In genomic region chr1:91066061-91066460, GRCm38 (mm10) we compare ENCODE assay signal across 25 mouse cellular contexts.
A peak's percentile ranks its signal among the peaks of the same experiment; 100 is the strongest.
DNase-seq lines count a peak whose midpoint lies in the region; ATAC-seq and TF ChIP-seq lines count a peak whose summit lies in the region.
"Had no signal": no experiment of that assay in that cellular context is flagged by ENCODE, and none has a peak within 500 bp of the region (broad histone marks: within the 10 kb centered on the region; RNA-seq: fewer than 3 reads in every experiment).

No protein-coding gene starts in this region.

- peak overlapping the region; percentile 58; the same call in 1 of the 2 replicates for H3K9ac ChIP-seq in heart, embryonic 13.5 days
- 0 out of 2 replicates have a peak overlapping the region, but pooled peaks have one; percentile 4 for H3K9ac ChIP-seq in intestine, postnatal 0 days (ENCODE audit: low read depth, low read length)
- H3K9ac ChIP-seq in stomach, embryonic 16.5 days (ENCODE audit: low read length): no peak overlapping the region
- H3K9ac ChIP-seq: embryonic facial prominence, embryonic 13.5 days; forebrain, embryonic 12.5 days; hindbrain, embryonic 12.5 days; kidney, embryonic 15.5 days; limb, embryonic 12.5 days; midbrain, embryonic 12.5 days had no signal

- no peak for TF ChIP-seq CTCF in left cerebral cortex, adult 2 months (IDR thresholded peaks at IDR 0.05)
- TF ChIP-seq CTCF in intestine, postnatal 0 days (IDR thresholded peaks at IDR 0.05; ENCODE audit: low read depth): no peak

- no peak for DNase-seq in heart, adult 11 months
- no peak for DNase-seq in left cerebral cortex, adult 2 months (ENCODE audit: extremely low spot score in 1 of 2, low spot score in 2 of 2)
- no peak for DNase-seq in left cerebral cortex, postnatal 10 days (ENCODE audit: extremely low spot score in 1 of 2, low spot score in 2 of 2)
- no peak for DNase-seq in ovary, adult 18-20 months (ENCODE audit: low spot score)
- DNase-seq: adrenal gland, postnatal 10 days; cerebellum, adult 2 months; cerebellum, postnatal 36 days; embryo, embryonic 11 days; lung, adult 2 months; lung, postnatal 14 days; right cerebral cortex, postnatal 14 days; spleen, adult 18-20 months; thymus, postnatal 25 days had no signal

- H3K27ac ChIP-seq in heart, embryonic 13.5 days (replicated peaks): peak overlapping the region; percentile 77
- peak overlapping the region; percentile 85; the same call in 1 of the 2 replicates for H3K27ac ChIP-seq in left cerebral cortex, adult 2 months
- H3K27ac ChIP-seq in intestine, postnatal 0 days (ENCODE audit: low read depth, low read length): peak overlapping the region; percentile 84
- peak overlapping the region; percentile 19; the same call in 1 of the 2 replicates for H3K27ac ChIP-seq in stomach, embryonic 16.5 days (ENCODE audit: low read length)
- H3K27ac ChIP-seq: embryonic facial prominence, embryonic 13.5 days; forebrain, embryonic 12.5 days; hindbrain, embryonic 12.5 days; kidney, embryonic 15.5 days; limb, embryonic 12.5 days; midbrain, embryonic 12.5 days had no signal

- intact Hi-C loops in left cerebral cortex, adult 2 months (cut with DNase I): no loop called here
- intact Hi-C loops in left cerebral cortex, postnatal 10 days (cut with DNase I): no loop called here

- no peaks in the 10 kb centered on the region for H3K27me3 ChIP-seq in heart, embryonic 13.5 days (replicated peaks)
- H3K27me3 ChIP-seq in intestine, postnatal 0 days (replicated peaks; ENCODE audit: control insufficient read depth, insufficient read depth, low read length): no peaks in the 10 kb centered on the region
- no peaks in the 10 kb centered on the region for H3K27me3 ChIP-seq in stomach, embryonic 16.5 days (ENCODE audit: control insufficient read depth, insufficient read depth, low read length)
- H3K27me3 ChIP-seq: embryonic facial prominence, embryonic 13.5 days; forebrain, embryonic 12.5 days; hindbrain, embryonic 12.5 days; kidney, embryonic 15.5 days; limb, embryonic 12.5 days; midbrain, embryonic 12.5 days had no signal

- H3K9me3 ChIP-seq in heart, embryonic 13.5 days: no peaks in the 10 kb centered on the region
- H3K9me3 ChIP-seq in intestine, postnatal 0 days (ENCODE audit: control insufficient read depth): no peaks in the 10 kb centered on the region
- no peaks in the 10 kb centered on the region for H3K9me3 ChIP-seq in stomach, embryonic 16.5 days (replicated peaks; ENCODE audit: control insufficient read depth, low read length)
- H3K9me3 ChIP-seq: embryonic facial prominence, embryonic 13.5 days; forebrain, embryonic 12.5 days; hindbrain, embryonic 12.5 days; kidney, embryonic 15.5 days; limb, embryonic 12.5 days; midbrain, embryonic 12.5 days had no signal

- ATAC-seq in heart, embryonic 13.5 days (ENCODE audit: extremely low read depth, insufficient number of reproducible peaks, low FRiP score, low TSS enrichment): no peak
- ATAC-seq in intestine, postnatal 0 days: no peak
- no peak for ATAC-seq in stomach, embryonic 16.5 days (ENCODE audit: insufficient read depth, low FRiP score)
- no peak for ATAC-seq in monocyte, adult 5-6 weeks (replicated peaks; ENCODE audit: insufficient number of reproducible peaks, low FRiP score, low TSS enrichment, poor library complexity, severe bottlenecking)

- peaks cover 30% of the 10 kb centered on the region; the same call in 1 of the 2 replicates for H3K36me3 ChIP-seq in heart, embryonic 13.5 days
- H3K36me3 ChIP-seq in intestine, postnatal 0 days (ENCODE audit: control insufficient read depth, insufficient read depth): peaks cover 6% of the 10 kb centered on the region; the same call in 1 of the 2 replicates
- no peaks in the 10 kb centered on the region; the same call in 1 of the 2 replicates for H3K36me3 ChIP-seq in stomach, embryonic 16.5 days (ENCODE audit: control insufficient read depth, insufficient read depth, low read length)
- H3K36me3 ChIP-seq: embryonic facial prominence, embryonic 13.5 days; forebrain, embryonic 12.5 days; hindbrain, embryonic 12.5 days; limb, embryonic 12.5 days; midbrain, embryonic 12.5 days had no signal

- peaks cover 98% of the 10 kb centered on the region for H3K4me1 ChIP-seq in heart, embryonic 13.5 days
- peaks cover 49% of the 10 kb centered on the region for H3K4me1 ChIP-seq in intestine, postnatal 0 days (replicated peaks; ENCODE audit: control insufficient read depth, insufficient read depth, low read length)
- H3K4me1 ChIP-seq in stomach, embryonic 16.5 days (ENCODE audit: control insufficient read depth, insufficient read depth, low read length): peaks cover 50% of the 10 kb centered on the region

- H3K4me3 ChIP-seq in heart, embryonic 13.5 days: no peak overlapping the region
- H3K4me3 ChIP-seq in left cerebral cortex, adult 2 months: no peak overlapping the region
- H3K4me3 ChIP-seq in intestine, postnatal 0 days (ENCODE audit: low read depth, low read length): no peak overlapping the region
- no peak overlapping the region for H3K4me3 ChIP-seq in stomach, embryonic 16.5 days (replicated peaks; ENCODE audit: low read length)
- H3K4me3 ChIP-seq: embryonic facial prominence, embryonic 13.5 days; erythroblast, embryonic 14.5 days; forebrain, embryonic 12.5 days; hindbrain, embryonic 12.5 days; kidney, embryonic 15.5 days; limb, embryonic 12.5 days; midbrain, embryonic 12.5 days had no signal

- H3K4me2 ChIP-seq in heart, embryonic 13.5 days: no peak overlapping the region
- H3K4me2 ChIP-seq in intestine, postnatal 0 days (replicated peaks; ENCODE audit: low read depth): no peak overlapping the region
- no peak overlapping the region for H3K4me2 ChIP-seq in stomach, embryonic 16.5 days (ENCODE audit: low read depth, low read length)
- H3K4me2 ChIP-seq: embryonic facial prominence, embryonic 13.5 days; forebrain, embryonic 12.5 days; hindbrain, embryonic 12.5 days; kidney, embryonic 15.5 days; limb, embryonic 12.5 days; liver, embryonic 11.5 days; midbrain, embryonic 12.5 days had no signal

- WGBS in heart, embryonic 13.5 days: 45% methylated on average over 6 of the region's 6 CpGs
- WGBS in intestine, postnatal 0 days: 53% methylated on average over 6 of the region's 6 CpGs
- WGBS in stomach, embryonic 16.5 days: 81% methylated on average over 6 of the region's 6 CpGs

Comparison
In these comparisons a context has a peak if more than half of its experiments do, and no peak if none do; other contexts are left out.
1. H3K27ac ChIP-seq: peak in every context shown above with its lines; median percentile 85 in left cerebral cortex, adult 2 months; 84 in intestine, postnatal 0 days; 77 in heart, embryonic 13.5 days; 19 in stomach, embryonic 16.5 days.